Mouse (Mus musculus) olfactory bulb, adult 2 months (tissue): Measurements from ENCODE around the gene Fam163a. TPM values are rescaled to one million over a fixed set of nuclear protein-coding genes. Genes with fewer than 3 reads are reported as not detected.

Source experiments
- H3K27ac ChIP-seq: fragments of 200-500 bp; 2 replicates; pipeline ENCODE4 v1.5.1; 2012; ENCODE audit warnings: low read depth, low read length; ENCODE audit not compliant: insufficient read depth
- H3K4me1 ChIP-seq: fragments of 200-500 bp; 2 replicates; pipeline ENCODE4 v1.6.1; 2012; ENCODE audit warnings: low read length; ENCODE audit not compliant: control insufficient read depth, insufficient read depth
- H3K4me3 ChIP-seq: fragments of 200-500 bp; 2 replicates; pipeline ENCODE4 v1.5.1; 2012; ENCODE audit warnings: mild to moderate bottlenecking, low read depth, low read length, moderate library complexity; ENCODE audit not compliant: insufficient read depth
- CTCF ChIP-seq: fragments of 200-500 bp; IDR thresholded peaks from 2 replicates; pipeline ENCODE4 v1.5.1; 2012; ENCODE audit warnings: low read depth, mild to moderate bottlenecking, low read length, moderate library complexity; ENCODE audit not compliant: insufficient read depth
- POLR2A ChIP-seq: fragments of 200-500 bp; IDR thresholded peaks from 2 replicates; pipeline ENCODE4 v1.6.1; 2012; ENCODE audit warnings: mild to moderate bottlenecking, low read depth, low read length, moderate library complexity; ENCODE audit not compliant: insufficient read depth
- WGBS: fragments of 180-500 bp; shearing (Covaris S2); methylation state at CpG from one replicate; pipeline ENCODE4 v1.1.7; 2018; 5-methylcytosine and 5-hydroxymethylcytosine counted together
- polyA plus RNA-seq: library from polyadenylated mRNA; stranded (reverse); fragments of >200 nt; gene quantifications from 2 replicates; pipeline ENCODE4 v1.2.4, GENCODE M21; 2012; ENCODE audit warnings: low replicate concordance; ENCODE audit not compliant: missing spikeins, insufficient read depth, insufficient read length

Fam163a gene
- polyA plus RNA-seq, 1 experiment, result not detected

DNA sequence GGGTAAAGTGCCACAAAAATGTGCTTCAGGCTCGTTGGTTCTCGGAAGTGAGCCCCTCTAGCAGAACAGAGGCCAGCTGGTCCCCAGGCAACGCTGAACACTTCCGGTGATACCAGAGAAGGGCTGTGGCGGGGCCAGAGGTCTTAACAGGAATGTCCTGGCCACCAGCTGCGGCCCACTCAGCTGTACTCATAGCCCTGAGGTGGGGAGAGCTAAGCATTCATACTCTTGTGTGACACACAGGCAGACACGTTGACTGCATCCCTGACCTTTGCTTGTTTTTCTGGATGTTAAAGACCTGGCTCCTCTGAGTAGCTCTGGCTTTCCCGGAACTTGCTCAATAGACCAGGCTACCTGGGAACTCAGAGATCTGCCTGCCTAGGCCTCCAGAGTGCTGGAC, 130.3 kb downstream of the Fam163a start:
- Histone ChIP-seq H3K27ac (no peak overlapping the region), H3K4me3 (no peak overlapping the region), H3K4me1 (peaks cover 16% of the 10 kb centered on the region)
- TF ChIP-seq POLR2A, result no peak
- TF ChIP-seq CTCF, result no peak
- WGBS, result 85% methylated on average over 8 of the region's 8 CpGs

GRCm38 (mm10) chr1:156073169-156073821, 131.5 kb downstream of the Fam163a start:
- no peak for TF ChIP-seq POLR2A
- no peak for TF ChIP-seq CTCF
- Histone ChIP-seq H3K4me1 (peaks cover 12% of the 10 kb centered on the region), H3K27ac (no peak overlapping the region), H3K4me3 (no peak overlapping the region)
- WGBS, result 80% methylated on average over 15 of the region's 15 CpGs

DNA sequence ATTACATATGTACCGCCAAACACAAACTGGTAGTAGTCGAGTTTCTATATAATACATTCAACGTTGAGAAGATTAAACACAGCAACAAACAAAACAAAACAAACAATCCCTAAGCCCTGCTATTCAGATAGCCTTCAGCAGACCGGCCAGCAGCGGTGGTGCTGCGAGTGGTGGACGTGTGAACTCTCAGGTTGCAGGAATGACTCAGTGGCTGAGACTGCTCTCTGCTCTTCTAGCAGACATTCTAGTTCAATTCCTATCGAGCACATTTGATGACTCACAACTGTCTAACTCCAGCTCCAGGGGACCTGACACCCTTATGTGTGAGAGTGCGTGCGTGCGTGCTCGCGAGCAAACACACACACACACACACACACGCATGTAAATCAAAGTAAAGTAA, 134.7 kb downstream of the Fam163a start:
- H3K4me3 ChIP-seq, result no peak overlapping the region
- 63% methylated on average over 14 of the region's 14 CpGs for WGBS
- peaks cover 10% of the 10 kb centered on the region for H3K4me1 ChIP-seq
- TF ChIP-seq POLR2A, result no peak
- no peak for TF ChIP-seq CTCF
- no peak overlapping the region for H3K27ac ChIP-seq

DNA sequence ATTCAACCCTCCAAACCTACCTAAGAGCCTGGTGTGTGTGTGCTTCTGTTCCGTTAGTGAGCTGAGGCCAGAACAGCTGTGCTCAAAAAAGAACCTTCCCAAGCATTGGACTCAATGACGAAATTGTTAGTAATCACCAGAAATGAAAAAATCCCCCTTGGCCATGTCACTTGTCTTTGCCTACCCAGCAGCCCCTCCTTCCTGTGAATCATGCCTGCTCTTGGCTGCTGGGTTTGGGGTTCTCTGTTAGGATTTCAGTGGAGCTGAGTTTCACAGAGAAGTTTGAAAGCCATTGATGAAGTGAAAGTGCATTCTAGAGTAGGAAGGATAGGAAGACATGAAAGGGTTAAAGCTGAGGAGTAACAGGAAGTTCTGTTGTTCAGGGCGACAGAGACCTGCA, 138.7 kb downstream of the Fam163a start:
- WGBS, result 45% methylated on average over 3 of the region's 3 CpGs
- TF ChIP-seq POLR2A, result no peak
- TF ChIP-seq CTCF, result no peak
- H3K4me1 ChIP-seq, result peaks cover 20% of the 10 kb centered on the region
- no peak overlapping the region for H3K4me3 ChIP-seq
- H3K27ac ChIP-seq, result no peak overlapping the region

DNA sequence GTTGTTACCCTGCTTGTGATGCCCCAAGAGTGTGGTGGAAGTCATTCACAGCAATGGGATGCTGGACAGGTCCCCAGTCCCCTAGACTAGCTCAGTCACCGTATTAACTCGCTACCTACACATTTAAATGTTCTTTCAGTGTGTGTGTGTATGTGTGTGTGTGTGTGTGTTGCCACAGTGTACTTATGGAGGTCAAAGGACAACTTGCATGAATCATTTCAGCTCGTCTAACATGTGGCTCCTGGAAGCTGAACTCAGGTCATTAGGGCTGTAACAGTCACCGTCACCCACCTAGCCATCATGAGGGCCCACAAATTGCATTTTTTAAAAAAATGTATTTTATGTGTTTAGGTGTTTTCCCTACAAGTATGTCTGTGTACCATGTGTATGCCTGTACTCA, 142.6 kb downstream of the Fam163a start:
- no peak for TF ChIP-seq CTCF
- TF ChIP-seq POLR2A, result no peak
- peaks cover 17% of the 10 kb centered on the region for H3K4me1 ChIP-seq
- 96% methylated on average over 4 of the region's 4 CpGs for WGBS
- H3K27ac ChIP-seq, result no peak overlapping the region
- no peak overlapping the region for H3K4me3 ChIP-seq

DNA sequence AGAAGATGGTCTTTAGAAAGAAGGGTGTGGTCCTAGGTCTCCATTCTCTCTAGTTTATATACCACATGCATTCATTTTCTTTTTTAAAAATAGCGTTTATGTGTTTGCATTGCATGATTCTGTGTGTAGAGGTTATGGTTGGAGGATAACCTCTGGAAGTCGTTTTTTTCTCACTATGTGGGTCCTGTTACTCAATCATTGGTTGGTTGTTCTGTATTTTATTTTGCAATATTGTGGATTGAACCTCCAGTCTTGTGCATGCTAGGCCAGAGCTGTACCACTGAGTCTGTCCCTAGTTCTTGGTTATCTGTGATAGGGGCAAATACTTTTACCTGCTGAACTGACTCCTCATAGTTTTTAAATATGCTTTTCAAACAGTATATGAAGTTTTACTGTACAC, 146.6 kb downstream of the Fam163a start:
- Histone ChIP-seq H3K27ac (no peak overlapping the region), H3K4me1 (0 out of 2 replicates have a peak, but pooled peaks cover 4% of the 10 kb centered on the region), H3K4me3 (no peak overlapping the region)
- TF ChIP-seq CTCF, result no peak
- TF ChIP-seq POLR2A, result no peak
- WGBS, result 82% methylated on average over 2 of the region's 2 CpGs

GRCm38 (mm10) chr1:156046688-156047087, 158.1 kb downstream of the Fam163a start:
- TF ChIP-seq CTCF (no peak), POLR2A (no peak)
- Histone ChIP-seq H3K27ac (no peak overlapping the region), H3K4me3 (no peak overlapping the region), H3K4me1 (peaks cover 4% of the 10 kb centered on the region; the same call in 1 of the 2 replicates)
- WGBS, result 57% methylated on average over 3 of the region's 3 CpGs

- Histone ChIP-seq H3K4me3 (no peak overlapping the region), H3K4me1 (peaks cover 6% of the 10 kb centered on the region), H3K27ac (no peak overlapping the region)
- no peak for TF ChIP-seq POLR2A
- TF ChIP-seq CTCF, result no peak
- 62% methylated on average over 5 of the region's 5 CpGs for WGBS
Measured at GRCm38 (mm10) chr1:156044211-156044611, 160.6 kb downstream of the Fam163a start.

GRCm38 (mm10) chr1:156043027-156043426, 161.8 kb downstream of the Fam163a start:
- 10% methylated on average over 4 of the region's 4 CpGs for WGBS
- H3K27ac ChIP-seq, result no peak overlapping the region
- no peak overlapping the region for H3K4me3 ChIP-seq
- peaks cover 6% of the 10 kb centered on the region for H3K4me1 ChIP-seq
- TF ChIP-seq CTCF (no peak), POLR2A (no peak)

DNA sequence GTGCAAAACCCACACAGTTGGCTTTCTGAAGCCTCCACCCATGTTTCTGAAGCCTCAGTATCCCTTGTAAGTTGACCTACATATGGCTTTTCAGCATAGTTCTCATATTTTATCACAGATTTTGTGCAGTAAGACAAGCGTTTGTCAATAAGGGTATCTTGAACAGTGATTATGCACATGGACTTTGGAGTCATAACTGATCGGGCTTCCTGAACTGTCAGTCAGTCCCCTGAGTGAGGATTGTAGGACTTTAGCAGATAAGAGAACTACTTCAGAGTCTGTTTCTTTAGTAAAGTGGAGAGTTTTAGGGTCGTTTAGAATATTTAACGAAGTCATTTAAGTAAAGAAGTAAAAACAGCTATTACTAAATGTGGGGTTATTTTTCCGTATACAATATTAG, 162.3 kb downstream of the Fam163a start:
- H3K4me3 ChIP-seq, result no peak overlapping the region

More for the DNA sequence above, 162.3 kb downstream of the Fam163a start:
- Histone ChIP-seq H3K4me1 (peaks cover 6% of the 10 kb centered on the region), H3K27ac (no peak overlapping the region)
- TF ChIP-seq POLR2A, result no peak
- 76% methylated on average over 5 of the region's 5 CpGs for WGBS
